Mouse (Mus musculus) limb, embryonic 11.5 days (tissue): Measurements from ENCODE around the gene Rnf167. TPM values are rescaled to one million over a fixed set of nuclear protein-coding genes. Genes with fewer than 3 reads are reported as not detected.
A peak's percentile ranks its signal among the peaks of the same experiment; 100 is the strongest.

Experiments used
- ATAC-seq: fragments of 200-750 bp; cut with Nextera tagmentation; 2 replicates; pipeline ENCODE4 v1.8.0; 2017; ENCODE audit warnings: low read depth; ENCODE audit not compliant: insufficient number of reproducible peaks, low FRiP score, low TSS enrichment
- DNase-seq: peaks from one replicate; pipeline ENCODE4 v3.0.0-alpha.2; 2015; ENCODE audit warnings: low spot score
- H3K27ac ChIP-seq: fragments of 300-500 bp; sonication (generic); replicated peaks from 2 replicates; pipeline ENCODE4 v1.5.1; 2014; ENCODE audit warnings: low read depth, mild to moderate bottlenecking, low read length
- H3K27me3 ChIP-seq: fragments of 300-500 bp; sonication (generic); 2 replicates; pipeline ENCODE4 v1.6.1; 2014; ENCODE audit warnings: mild to moderate bottlenecking, low read length, mixed read lengths; ENCODE audit not compliant: control insufficient read depth, insufficient read depth
- H3K36me3 ChIP-seq: fragments of 300-500 bp; sonication (generic); 2 replicates; pipeline ENCODE4 v1.6.1; 2014; ENCODE audit warnings: mild to moderate bottlenecking, low read length, moderate library complexity, mixed read lengths; ENCODE audit not compliant: control insufficient read depth, insufficient read depth
- H3K4me1 ChIP-seq: fragments of 300-500 bp; sonication (generic); 2 replicates; pipeline ENCODE4 v1.6.1; 2014; ENCODE audit warnings: low read length, mixed read lengths; ENCODE audit not compliant: control insufficient read depth, insufficient read depth
- H3K4me2 ChIP-seq: fragments of 300-500 bp; sonication (generic); 2 replicates; pipeline ENCODE4 v1.6.1; 2014; ENCODE audit warnings: low read depth, mild to moderate bottlenecking, moderate library complexity; ENCODE audit not compliant: severe bottlenecking
- H3K4me3 ChIP-seq: fragments of 300-500 bp; sonication (generic); 2 replicates; pipeline ENCODE4 v1.5.1; 2014; ENCODE audit warnings: low read depth, low read length
- H3K9ac ChIP-seq: fragments of 300-500 bp; sonication (generic); 2 replicates; pipeline ENCODE4 v1.6.1; 2014; ENCODE audit warnings: mild to moderate bottlenecking, low read length
- H3K9me3 ChIP-seq: fragments of 300-500 bp; sonication (generic); 2 replicates; pipeline ENCODE4 v1.6.1; 2016; ENCODE audit warnings: low read length; ENCODE audit not compliant: control insufficient read depth
- WGBS: fragments of 180-500 bp; shearing (Covaris S2); extraction: QIAGEN DNeasy Blood & Tissue Kit; methylation state at CpG from one replicate; pipeline ENCODE4 v1.1.7; 2014; 5-methylcytosine and 5-hydroxymethylcytosine counted together
- polyA plus RNA-seq: library from polyadenylated mRNA; unstranded; fragments of >200 nt; fragmentation: Nextera tagmentation; extraction: Ambion mirVana; gene quantifications from 2 replicates; pipeline ENCODE4 v1.2.1, GENCODE M21; 2014

Rnf167 gene
- polyA plus RNA-seq, 1 experiment from 2014 or later, result 99.1 TPM

- ATAC-seq (no peak), DNase-seq (no peak)
- Histone ChIP-seq H3K4me3 (no peak overlapping the region), H3K4me1 (peaks cover 10% of the 10 kb centered on the region; the same call in 1 of the 2 replicates), H3K9me3 (no peaks in the 10 kb centered on the region), H3K4me2 (no peak overlapping the region), H3K36me3 (peaks cover 19% of the 10 kb centered on the region), H3K9ac (no peak overlapping the region), H3K27ac (no peak overlapping the region), H3K27me3 (no peaks in the 10 kb centered on the region)
- WGBS, result 94% methylated on average over 8 of the region's 8 CpGs
Observed at GRCm38 (mm10) chr11:70663101-70663500, 16.1 kb downstream of the Rnf167 start.

GRCm38 (mm10) chr11:70663957-70664356 lies 16.9 kb downstream of the Rnf167 start:
- ATAC-seq (no peak), DNase-seq (no peak)
- H3K27ac ChIP-seq, result no peak overlapping the region
- no peak overlapping the region for H3K4me3 ChIP-seq
- no peak overlapping the region for H3K9ac ChIP-seq
- H3K4me1 ChIP-seq, result peaks cover 9% of the 10 kb centered on the region; the same call in 1 of the 2 replicates
- WGBS, result 90% methylated on average over 6 of the region's 6 CpGs
- no peaks in the 10 kb centered on the region for H3K9me3 ChIP-seq
- H3K4me2 ChIP-seq, result no peak overlapping the region
- H3K36me3 ChIP-seq, result peaks cover 19% of the 10 kb centered on the region
- H3K27me3 ChIP-seq, result no peaks in the 10 kb centered on the region

GRCm38 (mm10) chr11:70664741-70665140 lies 17.7 kb downstream of the Rnf167 start:
- 93% methylated on average over 9 of the region's 9 CpGs for WGBS
- Histone ChIP-seq H3K9ac (no peak overlapping the region), H3K4me2 (no peak overlapping the region), H3K9me3 (no peaks in the 10 kb centered on the region), H3K4me3 (no peak overlapping the region), H3K27me3 (no peaks in the 10 kb centered on the region), H3K36me3 (peaks cover 19% of the 10 kb centered on the region), H3K27ac (no peak overlapping the region), H3K4me1 (peaks cover 9% of the 10 kb centered on the region; the same call in 1 of the 2 replicates)
- ATAC-seq (no peak), DNase-seq (no peak)

- Histone ChIP-seq H3K9ac (no peak overlapping the region), H3K36me3 (peaks cover 19% of the 10 kb centered on the region), H3K27ac (no peak overlapping the region), H3K4me1 (peaks cover 15% of the 10 kb centered on the region), H3K27me3 (no peaks in the 10 kb centered on the region), H3K9me3 (no peaks in the 10 kb centered on the region), H3K4me3 (no peak overlapping the region), H3K4me2 (no peak overlapping the region)
- 94% methylated on average over 8 of the region's 8 CpGs for WGBS
- DNase-seq, result no peak
- no peak for ATAC-seq
Observed at GRCm38 (mm10) chr11:70666687-70667086, 19.7 kb downstream of the Rnf167 start.

- H3K4me1 ChIP-seq, result peaks cover 15% of the 10 kb centered on the region
- H3K4me2 ChIP-seq, result peak overlapping the region; percentile 79
- 54% methylated on average over 14 of the region's 14 CpGs for WGBS
- H3K27me3 ChIP-seq, result no peaks in the 10 kb centered on the region
- DNase-seq (peak; percentile 42), ATAC-seq (no peak)
- peak overlapping the region; percentile 14; the same call in 1 of the 2 replicates for H3K9ac ChIP-seq
- peak overlapping the region; percentile 88 for H3K27ac ChIP-seq
- peak overlapping the region; percentile 57 for H3K4me3 ChIP-seq
- peaks cover 17% of the 10 kb centered on the region for H3K36me3 ChIP-seq
- no peaks in the 10 kb centered on the region for H3K9me3 ChIP-seq
Observed at GRCm38 (mm10) chr11:70667271-70668150, 20.5 kb downstream of the Rnf167 start.

GRCm38 (mm10) chr11:70668335-70668770 lies 21.3 kb downstream of the Rnf167 start:
- Histone ChIP-seq H3K9ac (peak overlapping the region; percentile 57), H3K27me3 (no peaks in the 10 kb centered on the region), H3K36me3 (peaks cover 15% of the 10 kb centered on the region), H3K9me3 (no peaks in the 10 kb centered on the region), H3K4me1 (peaks cover 15% of the 10 kb centered on the region), H3K27ac (peak overlapping the region; percentile 88), H3K4me3 (peak overlapping the region; percentile 57), H3K4me2 (peak overlapping the region; percentile 79)
- under 1% methylated on average over 15 of the region's 15 CpGs for WGBS
- no peak for DNase-seq
- peak; percentile 36; the same call in 1 of the 2 replicates for ATAC-seq

- peak within 1 kb of the TSS; percentile 57 for H3K4me3 ChIP-seq
- H3K4me2 ChIP-seq, result peak within 1 kb of the TSS; percentile 89
- peak within 1 kb of the TSS; percentile 69 for H3K9ac ChIP-seq
- peaks cover 15% of the 10 kb centered on the region for H3K4me1 ChIP-seq
- WGBS, result under 1% methylated on average over 44 of the region's 44 CpGs
- H3K27me3 ChIP-seq, result no peaks in the 10 kb centered on the region
- peak; percentile 96 for ATAC-seq
- peaks cover 13% of the 10 kb centered on the region for H3K36me3 ChIP-seq
- peak within 1 kb of the TSS; percentile 89 for H3K27ac ChIP-seq
- DNase-seq, result peak; percentile 95
- H3K9me3 ChIP-seq, result no peaks in the 10 kb centered on the region
Observed at GRCm38 (mm10) chr11:70668771-70669505, 21.9 kb downstream of the Rnf167 start, which contains the start of gene Spag7. Spag7 (minus strand) TSS chr11:70669416.
